ENCODE assay signal across 8 mouse cellular contexts in the genomic region with DNA sequence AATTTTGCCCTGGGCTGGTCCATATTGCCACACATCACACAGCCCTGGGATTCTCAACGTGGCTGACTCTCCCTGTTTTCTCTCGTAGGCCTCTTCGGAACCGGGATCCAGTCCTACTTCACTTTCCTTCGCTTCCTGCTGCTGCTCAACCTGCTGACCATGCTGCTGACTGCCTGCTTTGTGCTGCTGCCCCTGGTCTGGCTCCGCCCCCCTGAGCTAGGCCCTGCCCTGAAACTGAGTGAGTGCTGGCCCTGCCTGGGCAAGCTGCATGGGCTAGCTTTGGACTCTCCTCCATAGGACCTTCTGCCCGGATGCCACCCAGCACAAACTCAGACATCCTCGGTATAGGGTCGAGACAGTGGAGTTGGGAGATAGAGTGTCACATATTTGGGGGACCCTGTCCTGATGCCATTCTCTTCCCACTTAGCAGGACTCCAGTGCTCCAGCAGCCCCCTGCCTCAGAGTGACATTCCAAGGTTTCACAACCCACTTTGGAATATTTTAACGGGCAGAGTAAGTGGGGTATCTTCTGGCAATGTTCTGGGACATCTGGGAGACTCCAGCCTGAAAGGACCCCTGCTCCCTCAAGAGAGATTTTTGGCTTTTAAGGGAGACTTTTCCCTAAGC. TPM values are rescaled to one million over a fixed set of nuclear protein-coding genes. Genes with fewer than 3 reads are reported as not detected.
A peak's percentile ranks its signal among the peaks of the same experiment; 100 is the strongest.
DNase-seq lines count a peak whose midpoint lies in the region; ATAC-seq and TF ChIP-seq lines count a peak whose summit lies in the region.

No protein-coding gene starts in this region.

- no peak for TF ChIP-seq POLR2A in MEL (IDR thresholded peaks at IDR 0.05; ENCODE audit: control insufficient read depth in 1 of 2, insufficient read depth in 1 of 2, low read depth in 1 of 2, low read length in 2 of 2, poor library complexity in 1 of 2)

- no peak overlapping the region; the same call in 1 of the 2 replicates for H3K9ac ChIP-seq in MEL (ENCODE audit: control insufficient read depth, low read depth, low read length, poor library complexity, severe bottlenecking)
- peak overlapping the region; percentile 24 for H3K9ac ChIP-seq in hindbrain, embryonic 14.5 days
- peak overlapping the region; percentile 95 for H3K9ac ChIP-seq in liver, embryonic 11.5 days (ENCODE audit: low read depth, low read length)
- peak overlapping the region; percentile 8; the same call in 1 of the 2 replicates for H3K9ac ChIP-seq in neural tube, embryonic 15.5 days (replicated peaks)

- peak overlapping the region; percentile 51 for H3K4me2 ChIP-seq in hindbrain, embryonic 14.5 days (replicated peaks)
- H3K4me2 ChIP-seq in liver, embryonic 11.5 days = peak overlapping the region; percentile 100
- H3K4me2 ChIP-seq in neural tube, embryonic 15.5 days = peak overlapping the region; percentile 59

- peak overlapping the region in 1 of 2 experiments; percentile 31; a peak in 1 of 4 replicates for H3K4me3 ChIP-seq in MEL (ENCODE audit: control insufficient read depth in 1 of 2, insufficient read depth in 1 of 2, low read depth in 2 of 2, low read length in 2 of 2)
- peak overlapping the region; percentile 19; the same call in 1 of the 2 replicates for H3K4me3 ChIP-seq in hindbrain, embryonic 14.5 days (replicated peaks; ENCODE audit: low read length)
- peak overlapping the region; percentile 66 for H3K4me3 ChIP-seq in liver, embryonic 11.5 days (ENCODE audit: low read depth, low read length)
- peak overlapping the region; percentile 29; the same call in 1 of the 2 replicates for H3K4me3 ChIP-seq in neural tube, embryonic 15.5 days (replicated peaks)

- H3K9me3 ChIP-seq in MEL (replicated peaks; ENCODE audit: insufficient read depth, low read length) = no peaks in the 10 kb centered on the region
- no peaks in the 10 kb centered on the region for H3K9me3 ChIP-seq in hindbrain, embryonic 14.5 days (ENCODE audit: control insufficient read depth, low read length)
- no peaks in the 10 kb centered on the region for H3K9me3 ChIP-seq in liver, embryonic 11.5 days (ENCODE audit: control insufficient read depth, low read length)
- H3K9me3 ChIP-seq in neural tube, embryonic 15.5 days (replicated peaks) = no peaks in the 10 kb centered on the region

- 36% methylated on average over 10 of the region's 10 CpGs for WGBS in hindbrain, embryonic 14.5 days
- 42% methylated on average over 10 of the region's 10 CpGs for WGBS in liver, embryonic 11.5 days
- WGBS in neural tube, embryonic 15.5 days = 35% methylated on average over 10 of the region's 10 CpGs

- no peak overlapping the region for H3K27ac ChIP-seq in MEL (ENCODE audit: control insufficient read depth, low read depth, low read length)
- H3K27ac ChIP-seq in hindbrain, embryonic 14.5 days = no peak overlapping the region
- H3K27ac ChIP-seq in liver, embryonic 11.5 days (ENCODE audit: low read depth, low read length) = peak overlapping the region; percentile 99
- H3K27ac ChIP-seq in neural tube, embryonic 15.5 days (replicated peaks) = no peak overlapping the region

- DNase-seq in MEL (ENCODE audit: low read depth, low spot score) = no peak
- no peak for DNase-seq in hindbrain, embryonic 14.5 days (ENCODE audit: low spot score)
- peak; percentile 47 for DNase-seq in liver, embryonic 11.5 days (ENCODE audit: low spot score)
- no peak for DNase-seq in frontal cortex, postnatal 25 days (ENCODE audit: low spot score in 2 of 2)
- no peak for DNase-seq in left cerebral cortex, adult 9 months (ENCODE audit: low spot score in 2 of 2)

- H3K36me3 ChIP-seq in MEL (ENCODE audit: control insufficient read depth in 1 of 2, insufficient read depth in 2 of 2, low read length in 2 of 2) = no peaks in the 10 kb centered on the region
- no peaks in the 10 kb centered on the region for H3K36me3 ChIP-seq in hindbrain, embryonic 14.5 days (replicated peaks; ENCODE audit: control insufficient read depth, insufficient read depth)
- H3K36me3 ChIP-seq in liver, embryonic 11.5 days (ENCODE audit: control insufficient read depth, insufficient read depth, low read length) = peaks cover 3% of the 10 kb centered on the region; the same call in 1 of the 2 replicates
- no peaks in the 10 kb centered on the region for H3K36me3 ChIP-seq in neural tube, embryonic 15.5 days

- no peak for TF ChIP-seq RAD21 in MEL (IDR thresholded peaks at IDR 0.05; ENCODE audit: low read depth, low read length)

- peaks cover 27% of the 10 kb centered on the region for H3K79me2 ChIP-seq in MEL (ENCODE audit: control insufficient read depth, insufficient read depth, low read length, poor library complexity)

- no peak for TF ChIP-seq EP300 in MEL (IDR thresholded peaks at IDR 0.05; ENCODE audit: low read depth in 1 of 2, low read length in 2 of 2)

- TF ChIP-seq CTCF in MEL (IDR thresholded peaks at IDR 0.05 in 2 of 3, conservative IDR thresholded peaks at IDR 0.05 in 1 of 3; ENCODE audit: control insufficient read depth in 1 of 3, insufficient read depth in 1 of 3, low read depth in 2 of 3, low read length in 3 of 3, poor library complexity in 1 of 3, severe bottlenecking in 1 of 3) = no peak

- H3K27me3 ChIP-seq in MEL (ENCODE audit: control insufficient read depth in 1 of 2, insufficient read depth in 2 of 2, low read length in 2 of 2) = no peaks in the 10 kb centered on the region
- H3K27me3 ChIP-seq in hindbrain, embryonic 14.5 days (ENCODE audit: control insufficient read depth, insufficient read depth, low read length) = peaks cover 38% of the 10 kb centered on the region
- H3K27me3 ChIP-seq in liver, embryonic 11.5 days (replicated peaks; ENCODE audit: control insufficient read depth, insufficient read depth, low read length) = peaks cover 2% of the 10 kb centered on the region; the same call in 1 of the 2 replicates
- peaks cover 33% of the 10 kb centered on the region for H3K27me3 ChIP-seq in neural tube, embryonic 15.5 days (replicated peaks)

- peaks cover 3 to 9% of the 10 kb centered on the region in 2 experiments; a peak in 2 of 4 replicates for H3K4me1 ChIP-seq in MEL (ENCODE audit: control insufficient read depth in 1 of 2, insufficient read depth in 2 of 2, low read length in 2 of 2)
- peaks cover 27% of the 10 kb centered on the region for H3K4me1 ChIP-seq in hindbrain, embryonic 14.5 days (replicated peaks; ENCODE audit: control insufficient read depth, insufficient read depth, low read length)
- peaks cover 35% of the 10 kb centered on the region for H3K4me1 ChIP-seq in liver, embryonic 11.5 days (replicated peaks; ENCODE audit: control insufficient read depth, insufficient read depth, low read length)
- H3K4me1 ChIP-seq in neural tube, embryonic 15.5 days = peaks cover 40% of the 10 kb centered on the region

- peak; percentile 38 for ATAC-seq in erythroblast, adult 5-6 weeks (replicated peaks; ENCODE audit: low FRiP score, poor library complexity, severe bottlenecking)
- no peak for ATAC-seq in hindbrain, embryonic 14.5 days (ENCODE audit: low FRiP score)
- ATAC-seq in liver, embryonic 11.5 days (replicated peaks; ENCODE audit: low FRiP score) = no peak
- no peak for ATAC-seq in neural tube, embryonic 15.5 days (ENCODE audit: low FRiP score)
- no peak for ATAC-seq in activated CD4-positive, CD25-positive, alpha-beta regulatory T cell, adult 4 months

RNA-seq across cellular contexts. Expression of a gene that starts 1.8 kb away (rescaled TPM):
- 52.0 and 61.2 TPM in 2 replicates for total RNA-seq in MEL (2012; rRNA removed)
- polyA plus RNA-seq in MEL (2012; ENCODE audit: insufficient read depth in 1 of 2, insufficient read length in 2 of 2, low read depth in 1 of 2, low replicate concordance in 2 of 2, missing spikeins in 1 of 2) = 10 to 100 TPM in 1 of 2 experiments, not detected in 1; 48.8 TPM
- 199 and 257 TPM in 2 replicates for total RNA-seq in erythroblast, adult 5-6 weeks (2015; ENCODE audit: low replicate concordance)
- 83.1 and 204 TPM in 2 replicates for total RNA-seq in erythroblast, adult 5-6 weeks (2017; ENCODE audit: low replicate concordance)
- 3.3 and 4.9 TPM in 2 replicates for polyA plus RNA-seq in hindbrain, embryonic 14.5 days (2014; fragmentation: Nextera tagmentation; extraction: Ambion mirVana)
- polyA plus RNA-seq in liver, embryonic 11.5 days (2014; fragmentation: Nextera tagmentation; extraction: Ambion mirVana) = 61.2 and 62.1 TPM in 2 replicates
- 7.5 and 12.0 TPM in 2 replicates for polyA plus RNA-seq in neural tube, embryonic 15.5 days (2015; fragmentation: Nextera tagmentation; extraction: Ambion mirVana)
- 100 to 1,000 TPM in 1 of 2 experiments, 10 to 100 TPM in 1; 88.2 to 107 TPM for polyA plus RNA-seq in activated CD4-positive, CD25-positive, alpha-beta regulatory T cell, adult 4 months (2017; shearing (Covaris generic))

RNA-seq across cellular contexts. Expression of a gene that starts 1.9 kb away (rescaled TPM):
- 15.4 TPM in 2 replicates for total RNA-seq in MEL (2012; rRNA removed)
- polyA plus RNA-seq in MEL (2012; ENCODE audit: insufficient read depth in 1 of 2, insufficient read length in 2 of 2, low read depth in 1 of 2, low replicate concordance in 2 of 2, missing spikeins in 1 of 2) = 10 to 100 TPM in 1 of 2 experiments, not detected in 1; 23.5 TPM
- 19.8 and 30.7 TPM in 2 replicates for total RNA-seq in erythroblast, adult 5-6 weeks (2015; ENCODE audit: low replicate concordance)
- 30.9 and 33.7 TPM in 2 replicates for total RNA-seq in erythroblast, adult 5-6 weeks (2017; ENCODE audit: low replicate concordance)
- polyA plus RNA-seq in hindbrain, embryonic 14.5 days (2014; fragmentation: Nextera tagmentation; extraction: Ambion mirVana) = 0.48 and 0.68 TPM in 2 replicates
- polyA plus RNA-seq in liver, embryonic 11.5 days (2014; fragmentation: Nextera tagmentation; extraction: Ambion mirVana) = 18.6 and 18.8 TPM in 2 replicates
- polyA plus RNA-seq in neural tube, embryonic 15.5 days (2015; fragmentation: Nextera tagmentation; extraction: Ambion mirVana) = 0.99 and 4.6 TPM in 2 replicates
- 10 to 100 TPM; 26.8 to 45.3 TPM for polyA plus RNA-seq in activated CD4-positive, CD25-positive, alpha-beta regulatory T cell, adult 4 months (2017; shearing (Covaris generic))

RNA-seq across cellular contexts. Expression of a gene that starts 13.7 kb away (rescaled TPM):
- 1.1 and 2.7 TPM in 2 replicates for total RNA-seq in MEL (2012; rRNA removed)
- polyA plus RNA-seq in MEL (2012; ENCODE audit: insufficient read depth in 1 of 2, insufficient read length in 2 of 2, low read depth in 1 of 2, low replicate concordance in 2 of 2, missing spikeins in 1 of 2) = 1 to 10 TPM in 1 of 2 experiments, not detected in 1; 5.1 TPM
- 12.7 and 28.6 TPM in 2 replicates for total RNA-seq in erythroblast, adult 5-6 weeks (2015; ENCODE audit: low replicate concordance)
- 10.6 and 16.1 TPM in 2 replicates for total RNA-seq in erythroblast, adult 5-6 weeks (2017; ENCODE audit: low replicate concordance)
- polyA plus RNA-seq in hindbrain, embryonic 14.5 days (2014; fragmentation: Nextera tagmentation; extraction: Ambion mirVana) = 0.24 TPM in 1 of 2 replicates, not detected in the other
- 49.3 and 54.3 TPM in 2 replicates for polyA plus RNA-seq in liver, embryonic 11.5 days (2014; fragmentation: Nextera tagmentation; extraction: Ambion mirVana)
- polyA plus RNA-seq in neural tube, embryonic 15.5 days (2015; fragmentation: Nextera tagmentation; extraction: Ambion mirVana) = 0.23 TPM in 1 of 2 replicates, not detected in the other
- polyA plus RNA-seq in activated CD4-positive, CD25-positive, alpha-beta regulatory T cell, adult 4 months (2017; shearing (Covaris generic)) = 1 to 10 TPM; 1.3 to 1.9 TPM

RNA-seq across cellular contexts. Expression of a gene that starts 25.7 kb away (rescaled TPM):
- 0.46 and 0.85 TPM in 2 replicates for total RNA-seq in MEL (2012; rRNA removed)
- polyA plus RNA-seq in MEL (2012; ENCODE audit: insufficient read depth in 1 of 2, insufficient read length in 2 of 2, low read depth in 1 of 2, low replicate concordance in 2 of 2, missing spikeins in 1 of 2) = under 1 TPM in 1 of 2 experiments, not detected in 1; 0.70 TPM
- 62.3 and 66.5 TPM in 2 replicates for total RNA-seq in erythroblast, adult 5-6 weeks (2015; ENCODE audit: low replicate concordance)
- 31.9 and 39.7 TPM in 2 replicates for total RNA-seq in erythroblast, adult 5-6 weeks (2017; ENCODE audit: low replicate concordance)
- 0.89 and 1.0 TPM in 2 replicates for polyA plus RNA-seq in hindbrain, embryonic 14.5 days (2014; fragmentation: Nextera tagmentation; extraction: Ambion mirVana)
- 0.21 and 0.80 TPM in 2 replicates for polyA plus RNA-seq in liver, embryonic 11.5 days (2014; fragmentation: Nextera tagmentation; extraction: Ambion mirVana)
- polyA plus RNA-seq in neural tube, embryonic 15.5 days (2015; fragmentation: Nextera tagmentation; extraction: Ambion mirVana) = 0.95 and 1.7 TPM in 2 replicates
- polyA plus RNA-seq in activated CD4-positive, CD25-positive, alpha-beta regulatory T cell, adult 4 months (2017; shearing (Covaris generic)) = 1 to 10 TPM; 3.8 to 5.6 TPM

RNA-seq across cellular contexts. Expression of a gene that starts 25.7 kb away (rescaled TPM):
- total RNA-seq in MEL (2012; rRNA removed) = 160 and 189 TPM in 2 replicates
- 100 to 1,000 TPM in 1 of 2 experiments, not detected in 1; 384 TPM for polyA plus RNA-seq in MEL (2012; ENCODE audit: insufficient read depth in 1 of 2, insufficient read length in 2 of 2, low read depth in 1 of 2, low replicate concordance in 2 of 2, missing spikeins in 1 of 2)
- total RNA-seq in erythroblast, adult 5-6 weeks (2015; ENCODE audit: low replicate concordance) = 52.9 and 77.2 TPM in 2 replicates
- 32.5 and 46.5 TPM in 2 replicates for total RNA-seq in erythroblast, adult 5-6 weeks (2017; ENCODE audit: low replicate concordance)
- polyA plus RNA-seq in hindbrain, embryonic 14.5 days (2014; fragmentation: Nextera tagmentation; extraction: Ambion mirVana) = 17.6 and 18.9 TPM in 2 replicates
- 92.1 and 99.4 TPM in 2 replicates for polyA plus RNA-seq in liver, embryonic 11.5 days (2014; fragmentation: Nextera tagmentation; extraction: Ambion mirVana)
- polyA plus RNA-seq in neural tube, embryonic 15.5 days (2015; fragmentation: Nextera tagmentation; extraction: Ambion mirVana) = 13.7 and 52.4 TPM in 2 replicates
- 100 to 1,000 TPM in 1 of 2 experiments, 10 to 100 TPM in 1; 76.0 to 131 TPM for polyA plus RNA-seq in activated CD4-positive, CD25-positive, alpha-beta regulatory T cell, adult 4 months (2017; shearing (Covaris generic))
